Mouse (Mus musculus) forebrain, embryonic 14.5 days (tissue): ENCODE data around the gene Acap1. TPM values are rescaled to one million over a fixed set of nuclear protein-coding genes. Genes with fewer than 3 reads are reported as not detected.
A peak's percentile ranks its signal among the peaks of the same experiment; 100 is the strongest.

Experiments
- ATAC-seq: fragments of 200-750 bp; cut with Nextera tagmentation; 2 replicates; pipeline ENCODE4 v1.8.0; 2017; ENCODE audit warnings: mild to moderate bottlenecking, moderate library complexity
- DNase-seq: peaks from one replicate; pipeline ENCODE4 v3.0.0-alpha.2; 2015; ENCODE audit warnings: low spot score
- H3K27ac ChIP-seq: fragments of 300-500 bp; sonication (generic); 2 replicates; pipeline ENCODE4 v1.5.1; 2014; ENCODE audit warnings: low read depth, mild to moderate bottlenecking, control low read depth, low read length, moderate library complexity
- H3K27me3 ChIP-seq: fragments of 300-500 bp; sonication (generic); replicated peaks from 2 replicates; pipeline ENCODE4 v1.6.1; 2014; ENCODE audit warnings: low read length, control low read depth, mixed read lengths; ENCODE audit not compliant: control insufficient read depth, insufficient read depth
- H3K36me3 ChIP-seq: fragments of 300-500 bp; sonication (generic); 2 replicates; pipeline ENCODE4 v1.6.1; 2014; ENCODE audit warnings: low read length, control low read depth; ENCODE audit not compliant: control insufficient read depth, insufficient read depth
- H3K4me1 ChIP-seq: fragments of 300-500 bp; sonication (generic); 2 replicates; pipeline ENCODE4 v1.6.1; 2014; ENCODE audit warnings: antibody characterized with exemption, low read length, control low read depth; ENCODE audit not compliant: control insufficient read depth, insufficient read depth
- H3K4me2 ChIP-seq: fragments of 300-500 bp; sonication (generic); 2 replicates; pipeline ENCODE4 v1.6.1; 2014; ENCODE audit warnings: mild to moderate bottlenecking, control low read depth, low read length
- H3K4me3 ChIP-seq: fragments of 300-500 bp; sonication (generic); 2 replicates; pipeline ENCODE4 v1.5.1; 2014; ENCODE audit warnings: low read depth, low read length, control low read depth
- H3K9ac ChIP-seq: fragments of 300-500 bp; sonication (generic); 2 replicates; pipeline ENCODE4 v1.6.1; 2014; ENCODE audit warnings: mild to moderate bottlenecking, low read length, control low read depth, moderate library complexity
- H3K9me3 ChIP-seq: fragments of 300-500 bp; sonication (generic); replicated peaks from 2 replicates; pipeline ENCODE4 v1.6.1; 2016; ENCODE audit warnings: low read length, control low read depth, mixed read lengths; ENCODE audit not compliant: control insufficient read depth
- WGBS: fragments of 180-500 bp; shearing (Covaris S2); extraction: QIAGEN DNeasy Blood & Tissue Kit; methylation state at CpG from one replicate; pipeline ENCODE4 v1.1.7; 2014; 5-methylcytosine and 5-hydroxymethylcytosine counted together
- polyA plus RNA-seq: library from polyadenylated mRNA; unstranded; fragments of >200 nt; fragmentation: Nextera tagmentation; extraction: Ambion mirVana; gene quantifications from 2 replicates; pipeline ENCODE4 v1.2.1, GENCODE M21; 2014

Acap1 gene
- polyA plus RNA-seq, 1 experiment from 2014 or later, result 0.10 TPM

DNA sequence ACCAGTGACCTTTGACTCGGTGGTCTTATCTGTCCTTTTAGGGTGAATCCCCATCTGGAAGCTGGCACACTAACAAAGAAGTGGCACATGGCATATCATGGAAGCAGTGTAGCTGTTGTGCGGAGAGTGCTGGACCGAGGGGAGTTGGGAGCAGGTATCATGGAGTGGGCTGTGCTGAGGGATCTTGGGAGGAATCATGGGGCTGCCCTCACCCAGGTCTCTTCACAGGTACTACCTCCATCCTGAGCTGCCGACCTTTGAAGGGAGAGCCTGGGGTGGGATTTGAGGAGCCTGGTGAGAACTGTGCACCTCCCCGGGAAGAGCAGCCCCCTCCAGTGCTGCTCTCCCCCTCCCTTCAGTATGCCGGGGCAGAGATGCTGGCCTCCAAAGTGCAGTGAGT is 16.4 kb upstream of the Acap1 start:
- 93% methylated on average over 6 of the region's 6 CpGs for WGBS
- H3K27me3 ChIP-seq, result no peaks in the 10 kb centered on the region
- H3K36me3 ChIP-seq, result peaks cover 90% of the 10 kb centered on the region
- DNase-seq, result no peak
- no peak overlapping the region for H3K4me3 ChIP-seq
- H3K4me1 ChIP-seq, result peaks cover 17% of the 10 kb centered on the region
- no peaks in the 10 kb centered on the region for H3K9me3 ChIP-seq
- ATAC-seq, result no peak
- no peak overlapping the region for H3K9ac ChIP-seq
- H3K27ac ChIP-seq, result no peak overlapping the region
- no peak overlapping the region for H3K4me2 ChIP-seq

DNA sequence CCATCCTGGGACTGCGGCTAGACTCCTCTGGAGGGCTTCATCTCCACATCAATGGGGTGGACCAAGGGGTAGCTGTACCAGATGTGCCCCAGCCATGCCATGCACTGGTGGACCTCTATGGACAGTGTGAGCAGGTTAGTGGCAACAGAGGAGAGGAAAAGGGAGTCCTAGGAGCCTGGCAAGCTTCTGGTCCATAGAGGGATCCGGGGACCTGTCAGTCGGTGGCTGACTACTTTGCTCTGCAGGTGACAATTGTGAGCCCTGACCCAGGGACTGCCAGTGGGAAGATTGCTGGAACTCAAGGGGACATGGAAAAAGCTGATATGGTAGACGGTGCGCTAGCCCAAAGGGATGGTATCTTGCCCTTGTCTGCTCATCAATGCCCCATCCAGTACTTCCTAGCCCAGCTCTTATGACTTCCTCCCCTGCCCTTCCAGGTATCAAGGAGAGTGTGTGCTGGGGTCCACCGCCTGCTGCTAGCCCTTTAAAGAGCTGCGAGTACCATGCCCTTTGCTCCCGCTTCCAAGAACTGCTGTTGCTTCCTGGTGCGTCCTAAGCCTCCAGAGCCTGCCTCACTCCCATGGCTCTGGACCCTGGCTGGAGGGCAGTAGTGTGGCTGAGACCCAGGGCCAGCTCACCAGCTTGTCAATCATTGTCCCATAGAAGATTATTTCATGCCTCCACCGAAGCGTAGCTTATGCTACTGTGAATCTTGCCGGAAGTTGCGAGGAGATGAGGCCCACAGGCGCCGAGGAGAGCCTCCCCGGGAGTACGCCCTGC is 15.6 kb upstream of the Acap1 start:
- ATAC-seq (no peak), DNase-seq (no peak)
- 96% methylated on average over 17 of the region's 17 CpGs for WGBS
- Histone ChIP-seq H3K4me1 (peaks cover 17% of the 10 kb centered on the region), H3K36me3 (peaks cover 90% of the 10 kb centered on the region), H3K9ac (no peak overlapping the region), H3K4me3 (no peak overlapping the region), H3K9me3 (no peaks in the 10 kb centered on the region), H3K4me2 (no peak overlapping the region), H3K27ac (no peak overlapping the region), H3K27me3 (no peaks in the 10 kb centered on the region)

DNA sequence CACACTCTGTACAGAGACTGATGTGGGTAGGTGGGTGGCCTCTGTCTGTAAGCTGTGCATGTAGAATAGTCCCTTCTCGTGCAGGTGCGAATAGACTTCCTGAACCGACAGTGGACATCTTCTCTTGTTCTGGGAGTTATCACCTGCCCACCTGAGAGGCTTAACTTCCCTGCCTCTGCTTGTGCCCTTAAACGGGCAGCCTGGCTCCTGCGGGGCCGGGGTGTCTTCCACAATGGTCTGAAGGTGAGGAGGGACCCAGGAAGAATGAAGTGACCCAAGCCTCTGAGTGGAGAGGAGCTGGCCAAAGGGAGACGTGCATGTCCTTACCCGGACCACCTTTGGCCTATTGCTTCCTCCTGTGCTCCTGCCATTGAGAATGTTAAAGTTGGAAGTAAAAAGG is 14.8 kb upstream of the Acap1 start:
- ATAC-seq (no peak), DNase-seq (no peak)
- Histone ChIP-seq H3K4me2 (no peak overlapping the region), H3K4me3 (no peak overlapping the region), H3K27ac (no peak overlapping the region), H3K36me3 (peaks cover 90% of the 10 kb centered on the region), H3K9me3 (no peaks in the 10 kb centered on the region), H3K9ac (no peak overlapping the region), H3K4me1 (peaks cover 13% of the 10 kb centered on the region), H3K27me3 (no peaks in the 10 kb centered on the region)
- WGBS, result 95% methylated on average over 8 of the region's 8 CpGs

DNA sequence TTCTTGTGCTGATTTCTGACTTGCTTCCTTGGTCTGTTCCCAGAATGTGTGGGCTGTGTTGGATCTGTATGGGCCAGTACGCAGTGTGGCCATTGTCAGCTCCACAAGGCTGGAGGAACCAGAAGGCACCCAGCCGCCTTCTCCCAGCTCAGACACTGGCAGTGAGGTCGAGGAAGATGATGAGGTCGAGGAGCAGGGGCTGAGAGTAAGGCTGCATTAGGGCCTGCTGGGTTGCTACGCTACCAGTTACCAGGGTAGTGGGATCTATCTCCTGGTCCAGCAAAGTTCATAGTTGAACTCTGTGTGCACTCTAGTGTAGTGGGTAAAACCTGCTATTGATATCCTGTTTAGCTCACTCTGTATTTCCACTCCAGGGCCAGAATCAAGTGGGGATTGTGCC is 13.8 kb upstream of the Acap1 start:
- H3K9ac ChIP-seq, result no peak overlapping the region
- DNase-seq (no peak), ATAC-seq (no peak)
- no peak overlapping the region for H3K4me2 ChIP-seq
- H3K4me3 ChIP-seq, result no peak overlapping the region
- WGBS, result 91% methylated on average over 5 of the region's 5 CpGs
- H3K4me1 ChIP-seq, result peaks cover 5% of the 10 kb centered on the region; the same call in 1 of the 2 replicates
- no peak overlapping the region for H3K27ac ChIP-seq
- no peaks in the 10 kb centered on the region for H3K9me3 ChIP-seq
- peaks cover 94% of the 10 kb centered on the region for H3K36me3 ChIP-seq
- no peaks in the 10 kb centered on the region for H3K27me3 ChIP-seq

DNA sequence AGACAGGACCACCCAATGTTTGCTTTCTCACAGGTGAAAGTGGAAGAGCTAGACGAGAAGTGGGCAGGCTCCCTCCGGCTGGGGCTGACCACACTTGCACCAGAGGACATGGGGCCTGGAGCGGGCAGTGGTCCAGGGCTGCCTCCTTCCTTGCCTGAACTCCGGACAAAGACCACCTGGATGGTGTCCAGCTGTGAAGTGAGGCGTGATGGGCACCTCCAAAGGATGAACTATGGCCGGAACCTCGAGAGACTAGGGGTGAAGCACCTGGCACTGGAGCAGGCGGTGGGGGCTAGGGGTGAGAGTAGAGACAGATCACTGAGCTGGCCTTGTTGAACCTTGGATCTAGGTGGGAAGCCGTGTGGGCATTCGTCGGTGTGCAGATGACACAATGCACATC is 13.3 kb upstream of the Acap1 start:
- Histone ChIP-seq H3K9ac (no peak overlapping the region), H3K27me3 (no peaks in the 10 kb centered on the region), H3K4me3 (no peak overlapping the region), H3K27ac (no peak overlapping the region), H3K4me2 (no peak overlapping the region), H3K4me1 (peaks cover 4% of the 10 kb centered on the region; the same call in 1 of the 2 replicates), H3K9me3 (no peaks in the 10 kb centered on the region), H3K36me3 (peaks cover 100% of the 10 kb centered on the region)
- no peak for DNase-seq
- WGBS, result 96% methylated on average over 11 of the region's 11 CpGs
- no peak for ATAC-seq

DNA sequence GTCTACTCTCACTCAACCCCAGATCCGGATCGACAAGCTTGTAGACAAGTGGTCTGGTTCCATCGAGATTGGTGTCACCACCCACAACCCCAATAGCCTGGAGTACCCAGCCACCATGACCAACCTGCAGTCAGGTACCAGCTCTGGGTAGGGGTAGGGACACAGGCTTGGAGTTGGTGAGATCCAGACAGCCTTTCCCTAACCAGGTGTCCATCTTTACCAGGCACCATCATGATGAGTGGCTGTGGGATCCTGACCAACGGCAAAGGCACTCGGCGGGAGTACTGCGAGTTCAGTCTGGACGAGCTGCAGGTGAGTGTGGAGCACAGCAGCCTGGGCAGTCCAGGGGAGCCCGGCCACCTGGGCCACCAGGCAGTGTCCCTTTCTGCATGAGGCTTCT is 9.0 kb upstream of the Acap1 start:
- Histone ChIP-seq H3K4me1 (peaks cover 15% of the 10 kb centered on the region), H3K9ac (no peak overlapping the region), H3K4me2 (no peak overlapping the region), H3K4me3 (no peak overlapping the region), H3K27me3 (no peaks in the 10 kb centered on the region), H3K9me3 (no peaks in the 10 kb centered on the region), H3K27ac (no peak overlapping the region), H3K36me3 (peaks cover 59% of the 10 kb centered on the region)
- 97% methylated on average over 9 of the region's 9 CpGs for WGBS
- DNase-seq (no peak), ATAC-seq (no peak)

DNA sequence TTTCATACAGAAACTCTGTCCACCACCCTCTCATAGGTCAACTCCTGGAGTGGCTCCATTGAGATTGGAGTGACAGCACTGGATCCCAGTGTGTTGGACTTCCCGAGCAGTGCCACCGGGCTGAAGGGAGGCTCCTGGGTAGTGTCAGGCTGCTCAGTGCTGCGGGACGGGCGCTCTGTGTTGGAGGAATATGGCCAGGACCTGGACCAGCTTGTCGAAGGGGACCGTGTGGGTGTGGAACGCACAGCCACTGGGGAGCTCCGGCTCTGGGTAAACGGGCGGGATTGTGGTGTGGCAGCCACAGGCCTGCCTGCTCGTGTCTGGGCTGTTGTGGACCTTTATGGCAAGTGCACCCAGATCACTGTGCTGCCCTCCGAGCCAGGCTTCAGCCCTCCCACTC is 7.6 kb upstream of the Acap1 start:
- H3K4me1 ChIP-seq, result peaks cover 18% of the 10 kb centered on the region
- DNase-seq, result no peak
- peak overlapping the region; percentile 87 for H3K4me3 ChIP-seq
- H3K27me3 ChIP-seq, result no peaks in the 10 kb centered on the region
- no peak overlapping the region for H3K9ac ChIP-seq
- H3K4me2 ChIP-seq, result peak overlapping the region; percentile 87
- H3K27ac ChIP-seq, result no peak overlapping the region
- H3K9me3 ChIP-seq, result no peaks in the 10 kb centered on the region
- WGBS, result 92% methylated on average over 13 of the region's 13 CpGs
- ATAC-seq, result no peak
- H3K36me3 ChIP-seq, result peaks cover 46% of the 10 kb centered on the region

DNA sequence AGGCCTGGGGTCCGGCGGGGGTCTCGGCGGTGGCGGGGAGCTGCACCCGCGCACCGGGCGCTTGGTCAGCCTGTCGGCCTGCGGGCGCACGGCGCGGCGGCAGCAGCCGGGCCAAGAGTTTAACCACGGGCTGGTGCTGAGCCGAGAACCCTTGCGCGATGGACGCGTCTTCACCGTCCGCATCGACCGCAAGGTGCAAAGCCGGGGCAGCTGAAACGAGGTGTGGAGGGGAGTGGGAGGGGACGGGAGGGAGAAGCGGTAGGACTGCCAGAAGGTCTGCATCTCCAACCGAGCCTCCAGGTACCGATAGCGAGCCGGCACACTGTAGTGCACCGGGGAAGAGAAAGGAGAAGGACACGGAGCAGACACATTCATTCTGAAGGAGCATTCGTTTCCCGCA is 6.7 kb upstream of the Acap1 start:
- ATAC-seq (no peak; the same call in 1 of the 2 replicates), DNase-seq (no peak)
- Histone ChIP-seq H3K4me1 (peaks cover 18% of the 10 kb centered on the region), H3K27ac (peak overlapping the region; percentile 92), H3K9ac (peak overlapping the region; percentile 91), H3K36me3 (peaks cover 36% of the 10 kb centered on the region), H3K9me3 (no peaks in the 10 kb centered on the region), H3K27me3 (no peaks in the 10 kb centered on the region), H3K4me3 (peak overlapping the region; percentile 87), H3K4me2 (peak overlapping the region; percentile 87)
- under 1% methylated on average over 34 of the region's 39 CpGs for WGBS

DNA sequence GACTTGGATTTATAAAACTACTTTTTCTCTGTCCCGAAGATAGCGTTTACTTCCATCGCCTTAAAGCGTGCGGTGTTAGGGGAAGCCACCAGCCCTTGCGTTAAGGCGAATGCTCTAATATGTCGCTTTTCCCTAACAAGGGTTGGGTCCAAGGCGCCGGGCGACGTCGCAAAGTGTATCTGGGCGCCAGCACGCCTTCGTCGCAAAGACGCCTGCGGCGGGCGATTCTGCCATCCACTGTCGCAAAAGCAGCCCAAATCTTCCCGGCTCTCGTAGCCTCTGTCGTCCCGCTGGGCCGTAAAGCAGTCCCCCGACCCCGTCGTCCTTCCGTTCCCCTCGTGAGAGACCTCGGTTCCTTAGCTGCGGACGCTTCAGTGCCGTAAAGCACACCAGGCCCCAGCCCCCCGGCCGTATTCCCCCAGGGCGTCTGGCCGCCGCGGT is 6.1 kb upstream of the Acap1 start:
- Histone ChIP-seq H3K36me3 (peaks cover 30% of the 10 kb centered on the region), H3K4me2 (peak overlapping the region; percentile 87), H3K9ac (peak overlapping the region; percentile 91), H3K27ac (peak overlapping the region; percentile 92), H3K4me1 (peaks cover 18% of the 10 kb centered on the region), H3K4me3 (peak overlapping the region; percentile 87), H3K27me3 (no peaks in the 10 kb centered on the region), H3K9me3 (no peaks in the 10 kb centered on the region)
- DNase-seq (peak; percentile 99), ATAC-seq (peak; percentile 80)
- under 1% methylated on average over 42 of the region's 42 CpGs for WGBS
